Mouse (Mus musculus): Measurements from ENCODE around the gene Gm20388. TPM values are rescaled to one million over a fixed set of nuclear protein-coding genes. Genes with fewer than 3 reads are reported as not detected.

The Gm20388 gene
- total and polyA plus RNA-seq, 3 experiments, result 0.02 to 0.05 TPM; not detected in 1

DNA sequence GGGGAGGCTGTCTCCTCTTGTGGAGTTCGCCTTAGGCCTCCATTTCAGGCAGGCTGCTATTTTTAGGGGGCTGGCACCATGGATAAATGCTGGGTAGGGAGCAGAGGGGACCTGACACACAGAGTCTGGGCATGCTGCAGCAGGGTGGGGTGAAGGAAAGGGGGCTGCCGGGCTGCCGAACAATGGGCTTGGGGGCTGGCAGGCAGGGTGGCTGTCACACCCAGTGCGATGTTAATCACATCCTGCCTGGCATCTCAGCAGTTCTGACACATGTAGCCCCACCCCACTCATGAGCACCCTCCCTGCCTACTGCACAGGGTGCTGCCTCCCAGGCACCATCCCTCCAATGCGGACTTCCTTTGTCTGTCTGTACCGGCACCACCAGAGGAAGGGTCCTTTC is 1757.9 kb downstream of the Gm20388 start:
- no peak for TF ChIP-seq GATA2 (IDR thresholded peaks at IDR 0.05; ENCODE audit: borderline replicate concordance, low read depth, low read length)
- no peak for TF ChIP-seq TAL1 (conservative IDR thresholded peaks at IDR 0.05; ENCODE audit: low read depth, low read length)
- no peak for TF ChIP-seq GATA1 (IDR thresholded peaks at IDR 0.05; ENCODE audit: borderline replicate concordance, low read length)
- TF ChIP-seq CTCF (IDR thresholded peaks at IDR 0.05; ENCODE audit: low read depth, low read length), result no peak
- no peak for TF ChIP-seq POLR2AphosphoS5 (IDR thresholded peaks at IDR 0.05; ENCODE audit: insufficient replicate concordance, low read depth, low read length)
- DNase-seq (ENCODE audit: low spot score) (no peak), ATAC-seq (ENCODE audit: extremely low read depth, insufficient number of reproducible peaks, low FRiP score, poor library complexity, severe bottlenecking) (no peak)
- no peaks in the 10 kb centered on the region for H3K36me3 ChIP-seq (replicated peaks)
- H3K4me1 ChIP-seq (ENCODE audit: insufficient read depth, low read depth, low read length), result no peaks in the 10 kb centered on the region
- H3K27me3 ChIP-seq (ENCODE audit: insufficient read depth, low read length), result no peaks in the 10 kb centered on the region
- peaks cover 25% of the 10 kb centered on the region for H3K9me3 ChIP-seq (replicated peaks)
- H3K4me3 ChIP-seq (ENCODE audit: low read depth, low read length), result no peak overlapping the region

DNA sequence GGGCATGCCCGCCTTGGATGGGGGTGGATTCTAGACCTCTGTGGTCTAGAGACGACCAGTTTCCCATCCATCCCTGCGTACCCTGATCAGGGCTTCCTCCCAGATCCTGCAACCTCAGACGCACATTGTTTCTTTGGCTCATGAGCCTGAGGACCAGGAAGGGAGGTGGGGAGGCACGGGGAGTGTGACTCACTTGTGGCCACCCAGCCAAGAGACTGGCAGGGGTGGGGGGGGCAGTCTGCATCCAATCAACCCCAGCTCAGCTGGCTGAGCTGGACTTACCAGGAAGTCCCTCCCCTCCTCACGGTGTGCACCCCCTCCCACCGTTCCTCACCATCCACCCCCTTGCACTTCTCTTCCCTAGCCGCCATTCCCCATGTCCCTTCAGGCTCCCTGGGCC is 1758.6 kb downstream of the Gm20388 start:
- Histone ChIP-seq H3K9me3 (replicated peaks) (peaks cover 25% of the 10 kb centered on the region), H3K27me3 (ENCODE audit: insufficient read depth, low read length) (no peaks in the 10 kb centered on the region), H3K36me3 (replicated peaks) (no peaks in the 10 kb centered on the region), H3K4me3 (ENCODE audit: low read depth, low read length) (no peak overlapping the region), H3K4me1 (ENCODE audit: insufficient read depth, low read depth, low read length) (no peaks in the 10 kb centered on the region)
- DNase-seq (ENCODE audit: low spot score), result no peak
- TF ChIP-seq GATA1 (IDR thresholded peaks at IDR 0.05; ENCODE audit: borderline replicate concordance, low read length) (no peak), POLR2AphosphoS5 (IDR thresholded peaks at IDR 0.05; ENCODE audit: insufficient replicate concordance, low read depth, low read length) (no peak), TAL1 (conservative IDR thresholded peaks at IDR 0.05; ENCODE audit: low read depth, low read length) (no peak), CTCF (IDR thresholded peaks at IDR 0.05; ENCODE audit: low read depth, low read length) (no peak), GATA2 (IDR thresholded peaks at IDR 0.05; ENCODE audit: borderline replicate concordance, low read depth, low read length) (no peak)
- ATAC-seq (ENCODE audit: extremely low read depth, insufficient number of reproducible peaks, low FRiP score, poor library complexity, severe bottlenecking), result no peak

DNA sequence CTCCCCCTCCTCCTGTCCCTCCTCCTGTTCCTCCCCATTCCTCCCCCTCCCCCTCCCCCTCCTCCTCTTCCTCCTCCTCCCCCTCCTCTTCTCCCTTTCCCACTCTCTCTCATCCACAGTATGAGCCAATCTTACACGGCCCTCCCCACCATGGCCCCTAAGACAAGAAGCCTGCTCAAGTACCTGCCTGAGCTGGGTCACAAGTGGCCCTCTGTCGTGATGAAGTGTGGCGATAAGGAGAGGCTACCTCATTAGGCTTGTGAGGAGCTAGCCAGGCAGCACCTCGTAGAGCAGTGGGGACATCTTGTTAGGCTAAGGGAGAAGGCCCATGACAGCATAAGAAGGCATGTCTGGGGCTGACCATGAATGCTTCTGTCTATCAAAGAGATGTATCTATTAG is 1762.5 kb downstream of the Gm20388 start:
- Histone ChIP-seq H3K4me3 (ENCODE audit: low read depth, low read length) (no peak overlapping the region), H3K4me1 (ENCODE audit: insufficient read depth, low read depth, low read length) (no peaks in the 10 kb centered on the region), H3K9me3 (replicated peaks) (peaks cover 23% of the 10 kb centered on the region), H3K36me3 (replicated peaks) (no peaks in the 10 kb centered on the region), H3K27me3 (ENCODE audit: insufficient read depth, low read length) (no peaks in the 10 kb centered on the region)
- no peak for TF ChIP-seq GATA1 (IDR thresholded peaks at IDR 0.05; ENCODE audit: borderline replicate concordance, low read length)
- DNase-seq (ENCODE audit: low spot score) (no peak), ATAC-seq (ENCODE audit: extremely low read depth, insufficient number of reproducible peaks, low FRiP score, poor library complexity, severe bottlenecking) (no peak)

DNA sequence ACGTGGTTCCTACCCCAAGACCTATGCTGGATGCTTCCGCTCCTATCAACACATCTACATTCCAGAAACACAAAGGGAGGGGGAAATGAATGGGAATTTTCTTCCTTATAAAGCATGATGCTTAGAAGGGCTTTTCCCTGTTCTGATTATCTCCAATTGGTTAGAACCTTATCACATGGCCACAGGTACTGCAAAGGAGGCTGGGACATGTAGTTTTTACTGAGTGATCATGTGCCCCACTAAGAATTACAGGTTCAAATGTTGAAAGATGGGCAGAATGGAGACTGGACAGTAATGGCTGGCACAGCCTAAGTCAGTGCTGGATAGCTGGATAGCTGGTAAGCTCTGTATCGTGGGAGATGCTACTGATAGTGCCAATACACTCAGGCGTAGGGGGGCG is 1763.3 kb downstream of the Gm20388 start:
- Histone ChIP-seq H3K9me3 (replicated peaks) (peaks cover 22% of the 10 kb centered on the region), H3K27me3 (ENCODE audit: insufficient read depth, low read length) (no peaks in the 10 kb centered on the region), H3K4me1 (ENCODE audit: insufficient read depth, low read depth, low read length) (no peaks in the 10 kb centered on the region), H3K36me3 (replicated peaks) (no peaks in the 10 kb centered on the region), H3K4me3 (ENCODE audit: low read depth, low read length) (no peak overlapping the region)
- ATAC-seq (ENCODE audit: extremely low read depth, insufficient number of reproducible peaks, low FRiP score, poor library complexity, severe bottlenecking) (no peak), DNase-seq (ENCODE audit: low spot score) (no peak)
- no peak for TF ChIP-seq GATA2 (IDR thresholded peaks at IDR 0.05; ENCODE audit: borderline replicate concordance, low read depth, low read length)
- TF ChIP-seq CTCF (IDR thresholded peaks at IDR 0.05; ENCODE audit: low read depth, low read length), result no peak
- TF ChIP-seq TAL1 (conservative IDR thresholded peaks at IDR 0.05; ENCODE audit: low read depth, low read length), result no peak
- no peak for TF ChIP-seq POLR2AphosphoS5 (IDR thresholded peaks at IDR 0.05; ENCODE audit: insufficient replicate concordance, low read depth, low read length)
- TF ChIP-seq GATA1 (IDR thresholded peaks at IDR 0.05; ENCODE audit: borderline replicate concordance, low read length), result no peak

DNA sequence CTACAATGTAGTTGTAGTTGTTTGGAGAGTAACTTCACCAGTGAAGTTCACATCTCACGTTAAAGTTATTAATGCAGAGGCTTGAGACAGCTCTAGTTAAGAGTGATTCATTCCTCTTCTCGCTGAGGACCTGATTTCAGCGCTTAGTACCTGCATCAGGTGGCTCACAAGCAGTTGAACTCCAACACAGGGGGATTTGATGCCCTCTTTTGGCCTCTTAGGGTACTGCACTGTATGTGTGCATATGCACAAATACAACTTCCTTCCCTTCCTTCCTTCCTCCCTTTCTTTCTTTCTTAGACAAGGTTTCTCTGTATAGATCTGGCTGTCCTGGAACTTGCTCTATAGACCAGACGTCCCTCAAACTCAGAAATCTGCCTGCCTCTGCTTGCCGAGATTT is 1763.9 kb downstream of the Gm20388 start:
- H3K27me3 ChIP-seq (ENCODE audit: insufficient read depth, low read length), result no peaks in the 10 kb centered on the region
- DNase-seq (ENCODE audit: low spot score), result no peak
- no peak for TF ChIP-seq GATA1 (IDR thresholded peaks at IDR 0.05; ENCODE audit: borderline replicate concordance, low read length)
- TF ChIP-seq GATA2 (IDR thresholded peaks at IDR 0.05; ENCODE audit: borderline replicate concordance, low read depth, low read length), result no peak
- TF ChIP-seq POLR2AphosphoS5 (IDR thresholded peaks at IDR 0.05; ENCODE audit: insufficient replicate concordance, low read depth, low read length), result no peak
- TF ChIP-seq TAL1 (conservative IDR thresholded peaks at IDR 0.05; ENCODE audit: low read depth, low read length), result no peak

DNA sequence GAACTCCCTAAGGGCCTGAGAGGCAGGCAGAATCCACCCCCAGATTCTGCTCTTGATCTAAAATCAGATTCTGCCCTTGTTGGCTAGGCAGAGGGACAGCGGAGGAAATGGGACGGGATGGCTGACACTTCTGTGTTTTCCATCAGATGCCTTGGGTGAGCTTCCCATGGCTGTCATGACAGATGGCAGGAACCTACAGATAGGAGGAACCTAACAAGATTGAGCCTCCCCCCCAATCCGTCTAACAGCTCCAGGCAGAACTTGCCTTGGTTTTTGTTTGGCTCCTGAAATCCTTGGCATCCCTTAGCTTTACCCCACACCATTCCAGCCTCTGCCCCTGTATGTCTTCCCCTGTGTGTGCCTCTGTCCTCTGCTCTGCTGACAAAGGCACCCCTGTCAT is 1764.5 kb downstream of the Gm20388 start:
- no peaks in the 10 kb centered on the region for H3K36me3 ChIP-seq (replicated peaks)

More for the DNA sequence above, 1763.9 kb downstream of the Gm20388 start:
- Histone ChIP-seq H3K4me1 (ENCODE audit: insufficient read depth, low read depth, low read length) (no peaks in the 10 kb centered on the region), H3K9me3 (replicated peaks) (peaks cover 16% of the 10 kb centered on the region), H3K36me3 (replicated peaks) (no peaks in the 10 kb centered on the region), H3K4me3 (ENCODE audit: low read depth, low read length) (no peak overlapping the region)
- ATAC-seq (ENCODE audit: extremely low read depth, insufficient number of reproducible peaks, low FRiP score, poor library complexity, severe bottlenecking), result no peak

DNA sequence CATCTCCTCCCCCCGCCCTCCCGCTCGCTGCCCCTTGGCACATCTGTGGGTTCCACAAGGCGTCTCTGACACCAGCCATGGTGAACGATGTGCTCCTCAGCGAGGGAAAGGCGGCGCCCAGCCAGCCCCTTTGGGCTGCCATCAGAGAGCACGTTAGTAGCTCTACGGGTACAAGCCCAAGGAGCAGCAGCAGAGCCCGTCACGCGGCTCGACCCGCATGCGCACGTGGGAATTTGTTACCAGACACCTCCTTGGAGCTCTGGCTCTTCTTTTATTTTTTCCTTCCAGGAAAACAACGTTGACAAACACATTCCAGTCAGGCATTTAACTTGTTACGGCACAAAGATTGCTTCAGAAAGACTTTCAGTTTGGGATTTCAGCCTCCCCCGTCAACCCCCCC is 1765.1 kb downstream of the Gm20388 start:
- Histone ChIP-seq H3K4me1 (ENCODE audit: insufficient read depth, low read depth, low read length) (no peaks in the 10 kb centered on the region), H3K9me3 (replicated peaks) (peaks cover 12% of the 10 kb centered on the region), H3K36me3 (replicated peaks) (no peaks in the 10 kb centered on the region), H3K27me3 (ENCODE audit: insufficient read depth, low read length) (no peaks in the 10 kb centered on the region), H3K4me3 (ENCODE audit: low read depth, low read length) (no peak overlapping the region)
- ATAC-seq (ENCODE audit: extremely low read depth, insufficient number of reproducible peaks, low FRiP score, poor library complexity, severe bottlenecking) (no peak), DNase-seq (ENCODE audit: low spot score) (no peak)
- TF ChIP-seq GATA2 (IDR thresholded peaks at IDR 0.05; ENCODE audit: borderline replicate concordance, low read depth, low read length) (no peak), CTCF (IDR thresholded peaks at IDR 0.05; ENCODE audit: low read depth, low read length) (no peak), GATA1 (IDR thresholded peaks at IDR 0.05; ENCODE audit: borderline replicate concordance, low read length) (no peak), TAL1 (conservative IDR thresholded peaks at IDR 0.05; ENCODE audit: low read depth, low read length) (no peak), POLR2AphosphoS5 (IDR thresholded peaks at IDR 0.05; ENCODE audit: insufficient replicate concordance, low read depth, low read length) (no peak)

More for the DNA sequence above, 1764.5 kb downstream of the Gm20388 start:
- TF ChIP-seq CTCF (IDR thresholded peaks at IDR 0.05; ENCODE audit: low read depth, low read length), result no peak
- TF ChIP-seq TAL1 (conservative IDR thresholded peaks at IDR 0.05; ENCODE audit: low read depth, low read length), result no peak
- TF ChIP-seq GATA2 (IDR thresholded peaks at IDR 0.05; ENCODE audit: borderline replicate concordance, low read depth, low read length), result no peak
- TF ChIP-seq GATA1 (IDR thresholded peaks at IDR 0.05; ENCODE audit: borderline replicate concordance, low read length), result no peak
- ATAC-seq (ENCODE audit: extremely low read depth, insufficient number of reproducible peaks, low FRiP score, poor library complexity, severe bottlenecking), result no peak
- DNase-seq (ENCODE audit: low spot score), result no peak
- Histone ChIP-seq H3K9me3 (replicated peaks) (peaks cover 12% of the 10 kb centered on the region), H3K27me3 (ENCODE audit: insufficient read depth, low read length) (no peaks in the 10 kb centered on the region), H3K4me3 (ENCODE audit: low read depth, low read length) (no peak overlapping the region), H3K4me1 (ENCODE audit: insufficient read depth, low read depth, low read length) (no peaks in the 10 kb centered on the region)

Measured in G1E (cell line).